Mouse (Mus musculus) cerebellum, postnatal 25 days (tissue): Measurements from ENCODE around the gene Vwa7.
"Not testable (repeated sequence)": the region's sequence is repeated elsewhere in the genome, so short reads cannot be mapped to it uniquely, and the experiment has no call there.

Experiments used
- DNase-seq, 2 experiments: peaks; one replicate each; pipeline ENCODE4 v3.0.0; 2021; ENCODE audit warnings: mixed read lengths in 2 of 2

The Vwa7 gene

DNA sequence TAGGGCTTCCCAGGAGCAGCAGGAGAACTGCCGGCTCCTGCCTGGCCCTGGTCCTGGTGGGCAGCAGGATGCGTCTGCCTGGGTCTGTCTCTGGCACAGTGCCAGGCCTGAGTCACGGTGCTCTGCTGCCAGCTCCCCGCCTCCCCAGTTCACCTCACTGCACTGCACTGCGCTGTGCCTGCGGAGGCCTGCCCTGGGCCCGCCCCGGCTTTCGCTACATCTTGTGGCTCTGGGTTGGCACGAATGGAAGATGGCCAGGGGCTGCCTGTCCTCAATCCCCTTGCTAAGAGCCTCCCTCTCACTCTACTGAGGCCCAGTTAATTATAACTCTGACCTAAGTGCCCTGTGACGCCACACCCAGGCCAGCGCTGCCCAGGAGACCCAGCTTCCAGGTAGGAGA, at the start of gene Vwa7:
TSS of gene Vwa7 (plus strand) at position 204 of the 400 bp plus-strand sequence.
- DNase-seq: peak; percentile 91 to 92

DNA sequence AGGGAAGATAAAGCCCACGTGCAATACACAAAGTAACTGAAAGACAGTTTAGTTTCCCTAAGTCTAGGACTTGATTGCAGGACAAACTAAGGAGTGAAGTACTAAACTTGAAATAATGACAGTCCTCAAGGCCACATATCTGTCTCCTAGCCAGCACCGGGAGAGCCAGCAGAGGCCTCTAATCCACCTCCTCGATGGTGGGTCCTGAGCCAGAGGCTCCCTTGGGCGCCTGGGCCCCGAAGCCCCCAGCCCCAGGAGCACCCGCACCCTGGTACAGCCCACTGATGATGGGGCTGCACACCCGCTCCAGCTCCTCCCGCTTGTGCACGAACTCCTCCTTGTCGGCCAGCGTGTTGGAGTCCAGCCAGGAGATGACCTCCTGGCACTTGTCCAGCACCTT, 46.6 kb upstream of the Vwa7 start, which contains the start of gene Gm20481:
TSS of gene Gm20481 (plus strand) at position 91 of the 400 bp plus-strand sequence.
- DNase-seq: not testable (repeated sequence)

GRCm38 (mm10) chr17:34970850-34971249, 45.5 kb upstream of the Vwa7 start:
- not testable (repeated sequence) for DNase-seq

DNA sequence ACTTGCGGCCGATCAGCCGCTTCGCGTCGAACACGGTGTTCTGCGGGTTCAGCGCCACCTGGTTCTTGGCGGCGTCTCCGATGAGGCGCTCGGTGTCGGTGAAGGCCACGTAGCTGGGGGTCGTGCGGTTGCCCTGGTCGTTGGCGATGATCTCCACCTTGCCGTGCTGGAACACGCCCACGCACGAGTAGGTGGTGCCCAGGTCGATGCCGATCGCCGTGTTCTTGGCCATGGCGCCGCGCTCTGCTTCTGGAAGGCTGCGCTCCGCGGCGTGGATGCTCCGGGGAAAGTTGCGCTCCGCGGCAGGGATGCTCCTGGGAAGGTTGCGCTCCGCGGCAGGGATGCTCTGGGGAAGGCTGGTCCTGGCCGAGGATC, 44.7 kb upstream of the Vwa7 start:
- DNase-seq: peak in 1 of 2 experiments; percentile 33

- DNase-seq: peak; percentile 83 to 90
Observed at GRCm38 (mm10) chr17:34972069-34972749, 44.2 kb upstream of the Vwa7 start, which contains the start of the genes Hspa1a and Hspa1l. Gene Hspa1a, minus strand, starts transcription at chr17:34972156. Gene Hspa1l, plus strand, starts transcription at chr17:34972703.

DNA sequence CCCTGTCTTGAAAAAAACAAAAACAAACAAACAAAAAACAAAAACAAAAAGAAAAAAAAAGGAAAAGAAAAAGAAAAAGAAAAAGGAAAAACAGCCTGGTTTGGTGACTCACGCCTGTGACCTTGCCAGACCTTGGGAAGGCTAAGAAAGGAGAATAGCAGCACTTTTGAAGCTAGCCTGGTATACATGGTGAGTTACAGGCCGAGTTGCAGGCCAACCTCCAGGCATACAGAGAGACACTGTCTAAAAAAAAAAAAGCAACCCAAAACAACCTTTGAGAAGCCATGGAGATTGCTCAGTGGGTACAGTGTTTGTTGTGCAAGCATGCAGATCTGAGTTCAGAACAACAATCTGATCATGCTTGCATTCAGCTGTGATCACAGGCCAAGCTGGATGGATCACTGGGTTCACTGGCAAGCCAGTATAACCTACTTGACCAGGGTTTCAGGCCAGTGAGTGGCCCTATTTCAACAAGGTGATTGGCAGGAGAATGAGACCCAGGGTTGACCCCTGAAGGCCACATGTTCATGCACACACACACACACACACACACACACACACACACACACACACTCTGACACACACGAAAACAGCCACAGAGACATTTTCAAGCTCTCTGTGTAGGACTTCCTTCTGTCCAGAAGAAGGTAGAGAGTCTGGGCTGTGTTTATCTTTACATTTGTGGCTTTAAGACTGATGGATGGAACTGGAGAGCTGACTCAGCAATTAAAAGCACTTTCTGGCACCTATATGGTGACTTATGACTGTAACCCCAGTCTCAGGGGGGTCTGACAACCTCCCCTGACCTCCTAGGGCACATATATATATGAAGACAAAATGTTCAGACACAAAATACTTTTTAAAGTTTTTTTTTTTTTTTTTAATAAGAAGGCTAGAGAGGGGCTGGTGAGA, 40.5 kb upstream of the Vwa7 start:
- no peak for DNase-seq

DNA sequence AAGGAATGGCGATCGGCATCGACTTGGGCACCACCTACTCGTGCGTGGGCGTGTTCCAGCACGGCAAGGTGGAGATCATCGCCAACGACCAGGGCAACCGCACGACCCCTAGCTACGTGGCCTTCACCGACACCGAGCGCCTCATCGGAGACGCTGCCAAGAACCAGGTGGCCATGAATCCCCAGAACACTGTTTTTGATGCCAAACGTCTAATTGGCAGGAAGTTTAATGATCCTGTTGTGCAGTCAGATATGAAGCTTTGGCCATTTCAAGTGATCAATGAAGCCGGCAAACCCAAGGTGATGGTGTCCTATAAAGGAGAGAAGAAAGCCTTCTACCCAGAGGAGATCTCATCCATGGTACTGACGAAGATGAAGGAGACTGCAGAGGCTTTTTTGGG, 39.4 kb upstream of the Vwa7 start:
- DNase-seq: no peak

DNA sequence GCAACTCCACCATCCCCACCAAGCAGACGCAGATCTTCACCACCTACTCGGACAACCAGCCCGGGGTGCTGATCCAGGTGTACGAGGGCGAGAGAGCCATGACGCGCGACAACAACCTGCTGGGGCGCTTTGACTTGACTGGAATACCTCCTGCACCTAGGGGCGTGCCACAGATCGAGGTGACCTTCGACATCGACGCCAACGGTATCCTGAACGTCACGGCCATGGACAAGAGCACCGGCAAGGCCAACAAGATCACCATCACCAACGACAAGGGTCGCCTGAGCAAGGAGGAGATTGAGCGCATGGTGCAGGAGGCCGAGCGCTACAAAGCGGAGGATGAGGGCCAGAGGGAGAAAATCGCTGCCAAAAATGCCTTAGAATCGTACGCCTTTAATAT, 38.1 kb upstream of the Vwa7 start:
- DNase-seq: no peak

DNA sequence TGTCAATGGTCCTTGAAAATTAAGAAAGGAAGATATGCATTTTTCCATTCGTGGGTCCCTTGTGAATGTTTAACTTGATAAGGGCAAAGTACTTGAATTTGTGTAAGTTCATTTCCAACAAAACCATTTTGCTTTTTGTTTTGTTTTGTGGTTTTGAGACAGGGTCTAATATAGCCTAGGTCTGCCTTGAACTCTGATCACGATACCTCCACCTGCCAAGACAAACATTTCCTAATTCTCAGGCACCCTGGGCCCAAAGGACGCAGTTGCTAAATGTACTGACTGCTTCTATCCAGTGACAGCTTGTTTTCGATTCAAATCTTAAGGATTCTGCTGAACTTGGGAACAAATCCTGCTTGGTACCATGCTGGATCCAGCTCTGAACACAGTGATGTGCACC, 36.7 kb upstream of the Vwa7 start:
- no peak for DNase-seq

- DNase-seq: peak in 1 of 2 experiments; percentile 46
Observed at GRCm38 (mm10) chr17:34980655-34981054, 35.7 kb upstream of the Vwa7 start.

DNA sequence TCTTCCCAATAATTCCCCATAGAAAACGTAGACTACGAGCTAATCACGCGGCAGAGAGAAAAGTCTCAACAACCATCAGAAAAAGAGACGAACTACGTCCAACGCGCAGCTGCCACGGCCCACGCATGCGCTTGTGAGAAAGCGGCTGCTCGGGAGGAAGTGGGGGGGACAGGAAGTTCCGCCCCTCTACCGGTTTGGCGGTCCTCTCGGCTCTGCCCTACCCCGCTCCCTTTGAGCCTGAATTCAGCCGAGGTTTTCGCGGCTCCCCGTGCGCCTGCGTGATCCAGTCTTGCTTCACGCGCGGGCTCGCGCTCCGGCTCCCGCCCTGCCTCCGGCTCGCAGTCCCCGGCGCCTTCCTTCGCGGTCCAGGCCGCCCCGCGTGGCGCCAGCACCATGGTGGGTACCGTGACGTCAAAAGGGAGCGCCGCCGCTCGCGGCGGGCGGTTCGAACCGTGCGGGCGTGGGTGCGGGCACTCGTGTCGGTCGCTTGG, 34.6 kb upstream of the Vwa7 start, which contains the start of gene Lsm2:
TSS of gene Lsm2 (plus strand) at position 173 of the 491 bp plus-strand sequence.
- peak; percentile 94 to 95 for DNase-seq

GRCm38 (mm10) chr17:34982328-34982727, 34.1 kb upstream of the Vwa7 start:
- no peak for DNase-seq

DNA sequence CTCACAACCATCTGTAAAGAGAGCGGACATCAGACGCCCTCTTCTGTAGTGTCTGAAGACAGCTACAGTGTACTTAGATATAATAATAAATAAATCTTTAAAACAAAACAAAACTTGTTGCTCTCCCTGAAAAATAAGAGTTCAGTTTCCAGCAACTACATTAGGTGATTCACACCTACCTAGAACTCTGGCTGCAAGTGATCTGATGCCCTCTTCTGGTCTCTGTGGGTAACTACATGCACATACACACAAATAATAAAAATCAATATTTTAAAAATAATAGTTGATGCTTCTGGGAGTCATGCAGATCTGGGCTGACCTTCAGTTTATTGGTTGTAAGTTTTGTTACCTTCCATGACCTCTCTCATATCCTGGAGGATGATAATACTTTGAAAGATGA, 32.2 kb upstream of the Vwa7 start:
- peak in 1 of 2 experiments; percentile 53 for DNase-seq

DNA sequence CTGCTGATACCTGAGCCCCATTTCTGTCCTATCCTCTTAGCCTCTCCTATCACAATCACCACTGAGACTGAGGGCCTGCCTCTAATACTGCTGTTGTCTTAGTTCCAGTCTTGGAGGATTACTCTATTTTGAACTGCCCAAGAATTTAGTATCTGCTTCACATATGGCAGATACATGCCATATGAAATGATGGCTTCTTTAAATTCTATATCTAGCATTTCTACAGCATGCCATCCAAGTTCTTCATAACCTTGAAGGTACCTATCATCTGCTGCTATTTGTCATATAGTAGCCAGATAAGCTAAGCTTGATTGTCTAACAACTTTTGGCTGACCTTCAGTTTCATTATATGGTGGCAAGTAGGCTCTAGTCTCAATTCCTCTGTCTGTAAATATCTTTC, 21.6 kb upstream of the Vwa7 start:
- DNase-seq: no peak

DNA sequence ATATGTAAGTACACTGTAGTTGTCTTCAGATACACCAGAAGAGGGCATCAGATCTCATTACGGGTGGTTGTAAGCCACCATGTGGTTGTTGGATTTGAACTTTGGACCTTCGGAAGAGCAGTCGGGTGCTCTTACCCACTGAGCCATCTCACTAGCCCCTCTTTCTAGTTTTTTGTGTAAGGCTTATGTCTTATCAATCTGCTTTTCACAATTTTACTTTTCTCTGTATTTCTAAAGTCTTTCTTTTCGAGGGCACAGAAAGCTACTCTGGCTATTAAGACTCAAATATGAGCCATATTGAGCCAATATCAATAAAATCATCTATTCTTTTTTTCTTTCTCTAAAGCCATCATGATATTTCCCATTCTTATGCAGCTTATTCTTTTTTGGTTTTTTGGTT, 21.2 kb upstream of the Vwa7 start:
- not testable (repeated sequence) for DNase-seq

DNA sequence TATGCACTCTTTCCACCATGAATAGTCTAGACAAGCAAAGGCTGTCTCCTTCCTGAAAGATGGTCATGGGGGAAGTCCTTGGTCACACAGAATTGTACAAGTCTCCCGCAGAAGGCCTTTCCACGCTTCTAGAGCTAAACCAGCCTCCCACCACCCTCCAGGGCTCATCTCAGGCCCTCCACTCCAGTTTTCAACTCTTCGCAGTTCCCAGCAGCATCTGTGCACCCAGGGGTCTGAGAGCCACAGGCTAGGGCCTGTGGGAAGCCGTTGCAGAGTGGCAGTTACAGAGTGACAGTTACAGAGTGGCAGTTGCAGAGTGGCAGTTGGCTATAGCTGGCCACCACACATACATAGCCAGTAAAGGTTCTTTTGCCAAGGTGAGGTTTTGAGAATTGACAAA, 20.5 kb upstream of the Vwa7 start:
- DNase-seq: not testable (repeated sequence)

GRCm38 (mm10) chr17:34996411-34997141, 19.8 kb upstream of the Vwa7 start:
- no peak for DNase-seq

GRCm38 (mm10) chr17:34997142-34997483, 19.3 kb upstream of the Vwa7 start:
- no peak for DNase-seq

GRCm38 (mm10) chr17:34998526-34999430, 17.6 kb upstream of the Vwa7 start:
- DNase-seq: no peak

DNA sequence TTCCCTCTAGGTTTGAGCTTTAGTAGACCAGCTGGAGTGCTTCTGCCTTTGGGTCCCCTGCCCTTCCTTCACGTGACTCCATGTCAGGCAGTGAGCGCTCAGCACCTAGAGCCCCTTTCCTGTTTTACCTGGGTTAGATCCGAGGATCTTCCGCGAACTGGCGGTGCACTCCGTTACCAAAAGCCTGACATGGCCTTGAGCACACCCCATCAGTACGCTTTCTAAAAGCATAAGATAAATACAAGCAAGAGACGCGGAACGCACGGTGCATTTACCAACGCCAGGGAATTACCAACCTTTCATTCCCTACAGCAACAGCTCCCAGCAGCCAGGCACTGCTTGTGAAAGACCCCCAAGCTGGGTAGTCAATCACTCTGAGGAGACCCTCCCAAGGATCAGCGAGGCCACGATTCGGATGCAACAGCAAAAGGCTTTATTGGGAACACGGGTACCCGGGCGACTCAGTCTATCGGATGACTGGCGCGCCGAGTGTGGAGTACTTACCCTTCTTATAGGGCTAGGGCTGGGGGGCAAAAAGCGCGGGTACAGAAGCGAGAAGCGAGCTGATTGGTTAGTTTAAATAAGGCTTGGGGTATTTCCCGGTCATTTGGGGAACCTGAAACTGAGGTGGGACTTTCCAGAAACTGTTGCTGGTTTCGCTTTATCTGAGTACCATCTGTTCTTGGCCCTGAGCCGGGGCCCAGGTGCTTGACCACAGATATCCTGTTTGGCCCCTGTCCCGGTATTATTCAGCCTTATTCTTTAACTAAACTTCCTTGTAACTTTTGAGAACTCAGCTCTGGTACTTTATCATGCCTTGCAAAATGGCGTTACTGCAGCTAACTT, 16.3 kb upstream of the Vwa7 start:
- not testable (repeated sequence) for DNase-seq
